Mouse (Mus musculus): Measurements from ENCODE around the gene Dnajc16.

DNA sequence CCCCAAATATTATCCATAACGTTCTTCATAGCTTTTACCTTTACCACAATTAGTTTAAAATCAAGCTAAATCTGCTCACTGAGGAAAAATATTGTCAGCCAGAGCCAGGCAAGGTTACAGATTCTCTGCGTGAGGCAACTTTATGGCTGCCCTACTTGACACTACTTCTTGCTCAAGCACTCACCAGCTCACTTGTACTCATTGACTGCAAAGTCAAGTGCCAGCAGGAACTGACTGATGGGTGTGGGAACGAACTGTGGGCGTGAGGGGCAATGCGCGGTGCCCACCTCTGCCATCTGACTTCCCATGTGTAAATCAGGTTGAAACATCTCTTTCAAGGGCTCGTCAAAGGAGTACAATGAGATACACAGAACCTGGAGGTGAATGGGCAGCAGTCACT, 3.3 kb downstream of the Dnajc16 start:
- TF ChIP-seq CTCF (IDR thresholded peaks at IDR 0.05; ENCODE audit: insufficient read depth, low read length), result no peak
- no peak for TF ChIP-seq POLR2A (IDR thresholded peaks at IDR 0.05; ENCODE audit: borderline replicate concordance, extremely low read depth, low read depth, low read length)

Measured in lung, adult 2 months (tissue).